Mouse (Mus musculus): ENCODE measurements around the gene Fgf11.

Gene Fgf11

DNA sequence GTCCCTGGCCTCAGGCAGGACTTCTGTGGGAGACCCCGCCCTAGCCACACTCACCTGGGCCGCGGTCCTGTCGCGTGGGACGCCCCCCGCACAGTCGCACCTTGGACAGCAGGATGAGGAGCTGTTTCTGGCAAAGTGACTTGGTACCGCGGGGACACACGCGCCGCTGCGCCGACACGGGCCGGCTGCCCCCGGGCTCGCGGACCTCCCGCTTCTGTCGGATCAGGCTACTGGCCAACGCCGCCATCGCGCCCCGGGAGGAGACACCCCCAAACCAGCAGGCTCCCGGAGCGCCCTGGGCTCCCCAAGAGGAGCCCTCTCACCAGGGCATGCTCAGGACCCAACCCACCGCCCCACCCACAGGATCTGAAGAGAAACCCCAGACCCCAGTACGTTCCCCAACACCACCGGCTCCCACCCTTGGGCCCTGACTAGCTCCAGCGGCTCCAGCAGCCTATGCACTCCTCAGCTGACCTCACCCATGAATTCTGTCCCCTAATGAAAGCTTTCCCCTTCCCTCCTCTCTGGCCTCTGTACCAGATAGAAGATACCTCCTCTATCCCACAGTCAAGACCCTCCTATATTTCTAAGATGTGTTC is at the start of gene Fgf11:
Gene Fgf11 (minus strand): TSS at position 479 of the 599 bp plus-strand sequence.
- in situ Hi-C loops (cut with MboI): no loop called here

DNA sequence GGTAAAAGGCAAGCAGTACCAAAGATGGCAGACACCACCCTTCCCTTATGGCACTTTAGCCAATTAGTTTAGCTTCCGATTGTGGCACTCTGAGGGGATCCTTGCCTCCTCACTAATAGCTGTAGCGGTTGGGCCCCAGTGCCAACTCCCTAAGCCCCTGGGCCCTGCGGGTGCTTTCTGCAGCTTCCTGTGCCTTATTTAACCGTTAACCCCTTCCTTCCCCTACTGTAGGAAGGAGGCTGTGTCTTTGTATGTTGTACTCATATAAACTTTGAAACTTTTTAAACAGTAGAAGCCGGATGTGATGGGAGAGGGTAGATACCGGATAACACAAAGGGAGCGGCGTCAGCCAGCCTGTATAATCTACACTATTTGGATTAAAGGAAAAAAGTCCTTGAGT is 49.1 kb upstream of the Fgf11 start:
- in situ Hi-C loops (cut with MboI): no loop called here

DNA sequence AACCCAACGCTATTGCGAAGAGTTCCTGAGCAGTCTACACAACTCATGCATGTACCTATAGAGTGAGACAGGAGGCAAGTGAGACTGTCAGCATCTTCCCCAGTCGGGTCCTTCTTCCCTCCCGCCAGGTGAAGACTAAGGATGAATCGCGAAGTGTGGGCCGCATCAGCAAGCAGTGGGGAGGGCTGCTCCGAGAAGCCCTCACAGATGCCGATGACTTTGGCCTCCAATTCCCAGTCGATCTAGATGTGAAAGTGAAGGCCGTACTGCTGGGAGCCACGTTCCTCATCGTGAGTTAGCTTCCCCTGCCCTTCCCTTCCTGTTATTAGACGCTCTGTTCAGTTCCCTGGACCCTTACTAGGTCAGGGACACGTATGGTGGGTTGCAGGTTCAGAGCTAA is 48.2 kb upstream of the Fgf11 start:
- in situ Hi-C loops (cut with MboI): no loop called here

DNA sequence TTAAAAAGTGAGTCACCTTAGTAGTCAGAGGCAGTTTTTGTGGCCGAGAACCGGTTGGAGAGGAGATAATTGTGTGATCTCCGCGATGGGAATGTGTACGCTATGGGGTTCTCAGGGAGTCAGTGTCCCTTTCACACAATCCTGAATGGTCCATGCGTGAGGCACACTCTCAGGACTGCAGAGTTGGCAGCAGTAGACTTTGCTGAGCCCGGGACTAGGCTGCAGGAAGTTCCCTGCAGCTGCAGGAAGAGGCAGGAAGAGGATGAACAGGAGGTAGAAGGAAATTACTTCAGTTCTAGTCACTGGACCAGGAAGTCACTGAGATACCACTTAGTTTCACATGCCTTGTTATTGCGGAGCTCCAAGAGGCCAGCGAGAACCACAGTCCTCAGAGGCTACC is 47.5 kb upstream of the Fgf11 start:
- in situ Hi-C loops (cut with MboI): no loop called here

DNA sequence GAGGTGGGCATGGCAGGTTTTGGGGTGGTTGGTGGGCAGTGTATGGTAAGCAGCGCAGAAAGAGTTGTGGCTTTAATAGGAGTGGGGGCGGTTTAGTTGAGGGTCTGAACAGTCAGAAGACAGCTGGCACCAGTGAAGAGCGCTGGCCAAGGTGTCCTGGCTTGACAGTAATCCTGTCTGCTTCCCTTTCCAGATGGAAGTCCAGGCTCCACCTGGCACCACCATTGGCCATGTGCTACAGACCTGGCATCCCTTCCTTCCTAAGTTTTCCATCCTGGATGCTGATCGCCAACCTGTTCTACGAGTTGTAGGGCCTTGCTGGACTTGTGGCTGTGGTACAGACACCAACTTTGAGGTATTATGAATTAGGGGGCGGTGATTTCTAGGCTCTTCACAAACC is 46.4 kb upstream of the Fgf11 start:
- in situ Hi-C loops (cut with MboI): no loop called here

DNA sequence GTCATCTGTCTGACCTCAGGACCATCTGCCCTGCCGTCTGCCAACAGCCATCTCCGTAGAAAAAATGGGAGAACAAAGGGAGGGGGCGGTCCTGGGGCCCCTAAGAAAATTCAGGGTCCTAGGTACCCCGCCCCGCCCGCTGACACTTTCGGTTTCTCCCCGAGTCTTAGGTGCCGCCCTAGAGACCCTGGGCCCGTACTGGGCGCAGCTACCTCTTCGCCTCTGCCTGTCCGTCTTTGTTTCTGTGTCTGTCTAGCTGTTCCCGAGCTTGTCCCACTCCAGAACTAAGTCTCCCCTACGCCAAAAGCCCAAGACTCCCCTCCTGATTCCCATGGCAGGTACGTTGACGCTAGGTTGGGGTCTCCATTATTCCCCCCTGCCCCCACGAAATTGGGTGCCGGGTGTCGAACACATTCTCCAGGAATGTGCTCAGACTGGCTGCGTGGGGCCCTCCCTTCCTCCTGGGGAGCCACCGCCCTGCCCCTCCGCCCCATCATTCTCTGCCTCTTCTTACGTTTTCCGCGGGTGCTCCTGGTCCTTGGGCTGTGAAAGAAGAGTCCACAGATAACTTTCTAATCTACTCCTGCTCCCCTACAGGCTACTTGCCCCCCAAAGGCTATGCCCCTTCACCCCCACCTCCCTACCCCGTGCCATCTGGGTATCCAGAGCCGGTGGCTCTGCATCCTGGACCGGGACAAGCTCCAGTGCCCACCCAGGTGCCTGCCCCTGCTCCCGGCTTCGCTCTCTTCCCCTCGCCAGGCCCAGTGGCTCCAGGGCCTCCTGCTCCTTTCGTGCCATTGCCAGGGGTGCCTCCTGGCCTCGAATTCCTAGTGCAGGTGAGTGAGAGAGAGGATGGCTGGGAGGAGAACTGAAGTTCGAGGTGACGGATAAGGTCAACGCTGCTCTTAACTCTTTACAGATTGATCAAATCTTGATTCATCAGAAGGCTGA is 45.4 kb upstream of the Fgf11 start:
- in situ Hi-C loops (cut with MboI): no loop called here

DNA sequence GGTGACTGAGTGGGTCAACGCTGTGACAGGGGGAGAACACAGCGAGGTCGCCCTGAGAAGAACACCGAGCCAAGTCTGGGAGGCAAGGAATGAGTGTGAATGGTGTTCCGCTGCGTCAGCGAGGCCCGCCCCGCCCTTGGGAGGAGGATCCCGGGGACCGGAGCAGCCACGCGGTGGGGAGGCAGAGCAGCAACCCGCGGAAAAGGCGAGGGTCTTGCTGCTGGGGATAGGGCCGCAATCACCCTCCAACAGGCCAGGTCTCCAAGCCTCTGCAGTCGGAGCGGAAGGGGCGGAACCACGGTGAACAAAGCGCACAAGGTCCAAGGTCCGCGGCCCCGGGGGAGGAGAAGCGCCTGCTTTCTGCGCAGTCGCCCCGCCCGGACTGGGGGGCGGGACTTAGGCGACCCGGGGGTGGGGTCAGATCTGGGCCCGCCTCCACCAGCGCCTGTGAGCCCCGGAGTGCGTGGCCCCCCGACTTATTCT is 44.6 kb upstream of the Fgf11 start, which contains the start of gene Plscr3:
Gene Plscr3 (plus strand): TSS at position 179 of the 483 bp plus-strand sequence.
- in situ Hi-C loops (cut with MboI): no loop called here

DNA sequence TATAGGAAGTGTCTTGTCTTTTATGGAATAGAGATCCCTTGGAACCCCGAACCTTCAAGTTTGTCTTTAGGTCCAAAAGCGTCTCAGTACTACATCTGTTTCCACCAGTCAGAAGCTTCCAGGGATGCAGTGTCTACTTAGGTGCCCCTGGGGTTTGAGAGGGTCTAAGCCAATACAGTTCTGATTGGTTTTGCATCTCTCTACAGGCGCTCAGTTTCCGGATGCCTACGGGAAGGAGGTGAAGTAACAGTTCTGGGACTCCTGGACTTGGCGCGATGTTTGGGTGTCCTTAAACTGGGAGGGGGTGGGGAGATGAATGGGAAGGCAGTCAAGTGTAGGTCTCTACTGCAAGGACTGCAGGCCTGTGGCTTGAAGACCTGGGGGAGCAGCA is 37.1 kb upstream of the Fgf11 start:
- in situ Hi-C loops (cut with MboI): no loop called here

DNA sequence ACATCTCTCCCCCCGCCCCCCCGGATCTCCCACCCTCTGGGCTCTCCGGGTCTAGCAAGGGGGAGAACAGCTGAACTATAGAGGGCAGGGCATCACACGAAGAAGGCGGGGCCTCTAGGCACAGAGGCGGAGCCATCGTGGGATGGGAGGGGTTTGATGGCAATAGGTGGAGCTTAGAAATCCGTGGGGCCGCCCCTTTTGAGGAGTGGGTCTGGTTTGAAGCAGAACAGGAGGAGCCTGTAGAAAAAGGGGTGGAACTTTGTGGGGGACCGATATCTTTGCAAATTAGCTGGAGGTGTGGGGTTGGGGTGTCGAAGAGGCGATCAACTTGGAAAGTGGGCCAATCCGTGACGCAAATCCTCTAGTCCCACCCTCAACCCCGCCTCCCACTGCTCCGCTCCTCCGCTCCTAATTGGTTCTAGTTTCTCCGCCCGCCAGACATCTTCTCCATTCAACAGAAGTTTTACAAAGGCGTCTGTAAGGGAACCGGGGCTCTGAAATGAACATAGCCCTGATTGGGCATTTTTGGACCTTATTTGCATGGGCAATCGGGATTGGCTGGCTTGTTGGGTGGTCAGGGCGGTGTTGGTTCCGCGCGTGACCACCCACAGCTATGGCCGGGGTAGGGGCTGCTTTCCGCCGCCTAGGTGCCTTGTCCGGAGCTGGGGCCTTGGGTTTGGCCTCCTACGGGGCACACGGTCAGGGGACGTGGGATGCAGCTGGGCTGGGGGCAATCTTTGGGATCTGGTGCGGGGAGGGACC is 36.5 kb upstream of the Fgf11 start, which contains the start of gene Tmem256:
Gene Tmem256 (plus strand): TSS at position 563 of the 762 bp plus-strand sequence.
- in situ Hi-C loops (cut with MboI): no loop called here

DNA sequence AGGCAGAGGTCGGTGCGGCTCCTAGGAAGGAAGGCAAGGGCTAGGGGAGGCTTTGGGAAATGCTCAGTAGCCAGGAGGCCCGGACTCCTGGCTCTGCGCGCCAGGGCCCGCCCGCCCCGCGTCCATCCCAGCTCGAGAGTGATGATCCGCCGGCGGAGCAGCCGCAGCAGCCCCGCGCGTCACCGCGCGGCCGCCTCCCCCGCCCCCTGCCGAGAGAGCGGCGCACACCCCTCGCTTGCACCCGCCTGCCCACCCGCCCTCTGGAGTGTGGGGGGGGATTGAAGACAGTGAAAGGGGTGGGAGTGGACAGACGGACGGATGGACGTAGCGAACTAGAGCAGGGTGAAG is 35.9 kb upstream of the Fgf11 start, which contains the start of gene Nlgn2:
Gene Nlgn2 (minus strand): TSS at position 181 of the 348 bp plus-strand sequence.
- in situ Hi-C loops (cut with MboI): no loop called here

DNA sequence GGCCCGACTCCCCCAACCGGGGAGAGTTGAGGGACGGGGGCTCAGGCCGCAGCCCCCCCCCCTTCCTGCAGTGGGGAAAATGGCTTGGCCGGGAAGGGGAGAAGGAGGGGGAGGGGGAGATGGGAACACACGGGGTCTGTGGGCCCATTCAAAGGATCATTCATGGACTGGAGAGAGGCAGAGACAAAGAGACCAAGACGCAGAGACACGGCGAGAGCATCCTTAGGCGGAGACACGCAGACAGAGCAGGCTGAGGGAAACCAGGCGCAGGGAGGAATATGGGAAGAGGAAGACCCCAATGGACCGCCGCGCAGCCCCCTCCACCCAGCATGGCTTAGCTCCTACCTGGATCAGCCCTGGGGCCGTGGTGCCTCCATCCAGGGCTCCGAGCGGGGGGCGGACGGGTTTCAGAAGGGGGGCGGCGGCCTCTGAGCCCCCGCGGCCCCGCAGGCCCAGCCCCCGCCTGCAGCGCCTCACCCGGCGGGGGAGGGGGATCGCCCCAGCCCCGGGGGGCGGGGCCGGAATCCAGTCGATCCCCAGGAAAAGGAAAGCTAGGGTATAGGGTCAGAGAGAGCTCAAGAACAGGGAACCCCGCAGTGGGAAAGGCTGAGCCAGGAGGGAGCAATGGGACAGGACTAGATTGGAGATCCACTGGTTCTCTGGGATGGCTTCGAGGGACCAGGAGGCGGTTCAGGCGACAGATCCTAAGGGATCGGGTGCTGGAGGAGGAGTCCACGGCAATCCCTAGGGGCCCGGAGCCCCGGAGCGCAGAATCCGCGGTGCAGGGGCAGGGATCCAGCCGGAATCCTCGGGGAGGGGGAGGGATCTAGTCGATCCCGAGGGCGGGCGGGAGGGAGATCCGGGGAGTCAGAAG is 35.3 kb upstream of the Fgf11 start:
- in situ Hi-C loops (cut with MboI): no loop called here

DNA sequence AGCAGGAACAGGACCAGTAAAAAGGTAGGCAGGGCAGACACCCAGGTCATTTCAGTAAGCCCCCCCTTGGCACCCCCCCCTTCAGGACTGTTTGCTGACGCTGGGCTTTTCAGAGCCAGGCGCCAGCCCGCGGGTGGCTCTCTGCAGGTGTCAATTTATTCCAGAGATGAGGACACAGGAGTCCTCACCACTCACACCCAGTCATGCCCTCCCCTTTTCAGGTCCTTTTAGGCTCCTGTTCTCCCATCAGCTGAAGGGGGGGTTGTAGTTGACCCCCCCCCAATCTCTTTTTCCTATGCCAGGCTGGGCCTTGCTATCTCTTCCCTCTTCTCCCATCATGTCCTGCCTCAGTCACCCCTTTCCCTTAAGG is 34.3 kb upstream of the Fgf11 start:
- in situ Hi-C loops (cut with MboI): no loop called here

DNA sequence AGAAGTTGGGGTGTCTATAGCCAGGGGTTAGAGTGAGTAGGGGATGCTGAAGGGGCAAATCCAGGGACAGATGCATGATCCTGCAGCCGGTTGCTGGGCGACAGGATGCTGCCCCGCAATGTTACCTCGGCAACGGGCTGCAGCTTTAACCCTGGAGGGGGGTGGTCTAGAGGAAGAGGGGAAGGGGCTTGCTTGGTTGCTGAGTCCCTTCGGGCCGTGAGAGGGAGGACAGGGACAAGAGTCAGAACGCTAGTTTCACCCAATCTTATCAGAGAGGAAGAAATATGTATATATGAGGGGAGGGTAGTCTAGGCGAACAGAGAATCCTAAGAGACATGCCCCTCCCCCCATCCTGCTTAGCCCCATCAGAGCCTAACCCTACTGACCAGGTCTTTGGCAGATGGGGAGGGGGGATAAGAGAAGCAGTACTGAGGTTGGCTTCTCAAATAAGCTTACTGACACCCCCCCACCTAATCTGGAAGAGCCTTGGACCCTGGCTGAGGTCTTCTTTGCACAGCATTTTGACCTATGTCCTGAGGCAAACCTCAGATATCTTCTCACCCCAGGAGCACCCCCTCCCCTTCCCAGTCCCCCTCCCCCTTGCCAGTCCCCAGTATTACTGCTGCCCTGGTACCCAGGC is 33.8 kb upstream of the Fgf11 start:
- in situ Hi-C loops (cut with MboI): no loop called here

DNA sequence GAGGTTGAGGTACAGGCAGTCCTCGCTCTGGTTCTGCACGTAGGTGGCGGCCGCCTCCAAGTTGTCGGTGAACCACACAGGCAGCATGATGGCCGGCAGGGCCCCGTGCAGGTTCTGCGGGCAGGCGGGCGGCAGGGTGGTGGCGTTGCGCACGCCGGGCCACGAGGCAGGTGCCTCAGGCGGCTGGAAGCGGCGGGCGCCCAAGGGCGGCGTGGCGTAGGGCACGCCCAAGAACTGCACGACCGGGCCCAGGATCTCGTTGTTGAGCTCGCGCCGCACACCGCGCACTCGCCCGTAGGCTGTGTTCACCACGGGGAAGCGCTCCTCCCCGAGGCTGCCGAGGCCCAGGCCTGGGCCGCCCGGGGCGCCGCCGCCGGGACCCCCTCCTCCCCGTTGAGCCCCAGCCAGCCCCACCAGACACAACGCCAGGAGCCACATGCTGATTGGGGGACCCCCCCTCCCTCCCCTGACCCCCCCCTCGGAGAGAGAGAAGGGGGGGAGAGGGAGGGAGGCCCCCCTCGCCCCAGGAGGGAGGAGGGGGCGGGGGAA is 32.4 kb upstream of the Fgf11 start:
- in situ Hi-C loops (cut with MboI): no loop called here

DNA sequence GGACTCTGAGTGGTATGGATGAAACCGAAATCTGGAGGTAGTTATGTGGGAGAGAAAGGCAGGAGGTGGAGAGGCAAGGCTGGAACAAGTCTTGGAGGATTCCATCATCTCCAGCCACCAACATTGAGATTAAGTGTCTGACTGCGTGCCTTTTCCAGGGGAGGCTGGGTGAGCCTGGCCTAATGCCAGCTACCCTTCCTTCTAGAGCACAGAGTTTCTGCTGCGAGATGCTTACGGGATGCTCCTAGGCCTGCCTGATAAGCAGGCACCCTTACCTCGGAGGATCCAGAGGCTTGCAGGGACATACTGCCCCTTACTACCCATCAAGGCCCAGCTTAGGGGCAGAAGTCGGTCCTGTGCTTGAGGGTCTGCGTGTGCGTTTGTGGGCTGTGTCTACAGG is 31.9 kb upstream of the Fgf11 start:
- in situ Hi-C loops (cut with MboI): no loop called here

DNA sequence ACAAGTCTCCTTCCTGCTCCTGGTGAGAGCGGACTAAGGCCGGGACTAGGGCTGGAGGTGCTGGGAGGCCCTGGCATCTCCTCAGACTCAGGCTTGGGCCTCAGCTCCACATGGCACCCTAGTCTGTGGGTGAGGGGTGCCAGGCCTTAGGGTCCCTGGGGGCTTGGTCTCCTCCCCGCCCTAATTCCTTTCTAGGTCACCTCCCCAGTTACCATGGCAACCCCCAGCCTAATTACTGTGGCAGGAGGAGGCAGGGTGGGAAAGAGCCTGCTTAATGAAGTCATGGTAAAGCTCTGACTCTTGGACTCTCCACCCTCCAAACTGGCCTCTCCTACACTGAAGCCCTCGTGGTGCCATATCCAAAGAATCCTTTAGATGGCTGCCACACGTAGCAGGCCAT is 27.2 kb upstream of the Fgf11 start:
- in situ Hi-C loops (cut with MboI): no loop called here

DNA sequence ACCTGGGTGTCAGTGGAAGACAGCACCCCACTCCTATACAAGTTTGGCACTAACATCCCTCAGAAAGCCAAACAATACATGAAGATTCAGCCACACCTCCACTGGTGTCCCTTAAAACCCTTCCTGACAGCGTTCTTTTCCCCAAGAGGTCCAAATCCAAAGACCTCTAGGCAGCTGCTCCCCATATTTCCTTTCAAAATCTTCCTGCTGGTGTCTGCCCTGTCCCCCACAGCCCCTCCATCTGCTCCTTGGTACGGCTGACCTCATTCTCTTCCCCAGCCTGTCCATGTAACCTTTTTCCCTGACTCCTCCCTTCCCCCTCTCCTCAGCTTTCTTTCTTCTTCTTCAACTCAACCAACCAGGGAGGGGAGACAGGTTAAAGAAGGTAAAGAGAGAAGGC is 21.8 kb upstream of the Fgf11 start:
- in situ Hi-C loops (cut with MboI): no loop called here

DNA sequence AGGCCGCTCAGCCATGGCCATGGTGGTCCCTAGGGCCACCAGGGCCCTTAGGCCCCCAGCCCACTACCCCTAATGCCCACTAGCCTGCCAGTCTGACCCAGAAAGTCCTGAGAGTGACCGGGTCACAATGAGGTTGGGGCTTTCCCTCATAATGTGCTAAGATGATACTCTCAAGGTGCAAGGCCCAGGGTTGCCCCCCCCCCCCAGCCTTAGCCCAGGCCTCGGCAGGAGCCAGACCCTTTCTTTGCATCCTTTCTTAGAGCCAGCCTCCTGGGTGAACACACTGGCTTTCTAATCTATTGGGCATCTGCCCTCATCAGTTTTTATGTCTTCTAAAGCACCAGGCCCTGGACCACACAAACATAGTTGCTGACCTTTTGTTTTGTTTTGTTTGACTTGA is 20.4 kb upstream of the Fgf11 start, which contains the start of gene Spem1:
Gene Spem1 (minus strand): TSS at position 101 of the 400 bp plus-strand sequence.
- in situ Hi-C loops (cut with MboI): no loop called here

DNA sequence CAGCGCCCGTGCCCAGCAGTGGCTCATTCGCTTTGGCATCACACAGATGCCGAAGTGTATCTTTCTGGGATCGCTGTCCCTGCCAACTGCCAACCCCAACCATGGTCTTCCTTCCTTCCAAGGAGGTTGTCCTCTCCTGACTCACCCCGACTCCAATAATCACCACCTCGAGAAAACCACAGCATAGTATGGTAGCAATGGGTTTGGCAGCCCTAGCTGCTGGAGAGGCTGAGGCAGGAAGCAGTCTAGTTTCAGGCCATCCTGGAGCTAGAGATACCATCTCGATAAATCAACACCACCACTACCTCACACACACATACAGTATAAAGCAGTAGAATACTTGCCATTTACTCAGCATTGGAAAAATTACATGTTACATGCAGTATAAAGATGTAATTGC is 17.2 kb upstream of the Fgf11 start:
- in situ Hi-C loops (cut with MboI): no loop called here

DNA sequence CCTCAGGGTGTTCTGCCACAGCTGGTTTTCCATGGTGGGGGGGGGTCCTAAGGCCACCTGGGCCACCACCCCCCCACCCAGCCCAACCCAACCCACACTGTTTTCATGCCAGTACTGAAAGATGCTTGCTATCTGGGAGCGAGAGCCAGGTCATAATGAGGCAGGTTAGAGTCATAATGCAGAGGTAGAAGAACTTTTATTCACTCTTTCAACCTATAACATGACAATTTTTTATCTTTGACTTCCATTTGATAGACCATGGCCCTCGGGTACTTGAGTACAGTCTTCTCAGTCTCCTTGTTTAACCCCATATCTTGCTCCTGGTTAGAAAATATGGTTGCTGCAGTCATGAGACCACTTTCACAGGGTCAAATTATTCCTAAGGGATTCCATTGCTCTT is 16.7 kb upstream of the Fgf11 start, which contains the start of gene Spem2:
Gene Spem2 (minus strand): TSS at position 101 of the 400 bp plus-strand sequence.
- in situ Hi-C loops (cut with MboI): no loop called here
